Mouse (Mus musculus) erythroblast, embryonic 14.5 days (primary cell): ENCODE measurements around the gene Dstn.

ENCODE experiments used
- GATA1 ChIP-seq: IDR thresholded peaks from 2 replicates; pipeline ENCODE4 v1.6.1; 2012; ENCODE audit warnings: low read length, inconsistent platforms, mixed read lengths
- TAL1 ChIP-seq: IDR thresholded peaks from 3 replicates; pipeline ENCODE4 v1.6.1; 2012; ENCODE audit warnings: low read length, inconsistent platforms, mixed read lengths

GRCm38 (mm10) chr2:143916229-143916628 is 1.1 kb downstream of the Dstn start:
- TF ChIP-seq TAL1 (peak; percentile 71), GATA1 (no peak)
